Mouse (Mus musculus) urinary bladder, postnatal 4 days (tissue): ENCODE measurements around the gene Nudt3.
"Not testable (repeated sequence)": the region's sequence is repeated elsewhere in the genome, so short reads cannot be mapped to it uniquely, and the experiment has no call there.

Experiments used
- DNase-seq, 2 experiments: peaks; one replicate each; pipeline ENCODE4 v3.0.0; 2021 to 2022; ENCODE audit warnings: low spot score in 2 of 2

Gene Nudt3

GRCm38 (mm10) chr17:27635575-27635903 is 12.2 kb upstream of the Nudt3 start:
- not testable (repeated sequence) for DNase-seq

GRCm38 (mm10) chr17:27634871-27635574 is 11.7 kb upstream of the Nudt3 start, which contains the start of gene RPS10-NUDT3:
RPS10-NUDT3 (minus strand) TSS chr17:27635222.
- peak; percentile 88 to 90 for DNase-seq

DNA sequence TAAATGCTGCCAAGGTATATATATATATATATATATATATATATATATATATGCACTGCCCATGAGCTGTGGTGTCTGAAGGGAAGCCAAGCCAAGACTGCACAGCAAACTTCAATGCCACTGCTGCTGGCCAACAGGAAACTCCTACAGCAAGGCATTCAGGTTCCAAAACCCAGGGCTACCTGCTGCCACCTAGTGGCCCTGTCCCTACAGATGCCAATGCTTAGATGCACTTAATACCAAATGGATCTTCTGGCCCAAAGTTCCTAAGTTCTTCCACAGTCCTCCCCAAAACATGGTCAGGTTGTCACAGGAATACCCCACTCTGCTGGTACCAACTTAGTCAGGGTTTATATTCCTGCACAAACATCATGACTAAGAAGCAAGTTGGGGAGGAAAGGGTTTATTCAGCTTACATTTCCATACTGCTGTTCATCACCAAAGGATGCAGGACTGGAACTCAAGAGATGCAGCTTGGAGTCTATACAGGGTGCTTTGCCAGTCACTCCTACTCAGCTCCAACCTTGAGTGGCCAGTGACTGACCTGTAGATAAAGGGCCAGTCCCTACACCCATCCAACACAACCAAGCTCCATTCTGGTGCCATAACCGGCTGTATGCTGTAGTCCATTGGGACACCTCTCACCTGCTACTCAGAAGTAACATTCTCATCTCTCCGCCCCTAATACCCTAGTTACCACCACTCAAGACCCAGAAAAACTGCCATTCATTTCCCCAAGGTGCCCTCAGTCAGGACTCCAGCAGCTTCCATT is 6.1 kb upstream of the Nudt3 start:
- DNase-seq: peak; percentile 58 to 81

DNA sequence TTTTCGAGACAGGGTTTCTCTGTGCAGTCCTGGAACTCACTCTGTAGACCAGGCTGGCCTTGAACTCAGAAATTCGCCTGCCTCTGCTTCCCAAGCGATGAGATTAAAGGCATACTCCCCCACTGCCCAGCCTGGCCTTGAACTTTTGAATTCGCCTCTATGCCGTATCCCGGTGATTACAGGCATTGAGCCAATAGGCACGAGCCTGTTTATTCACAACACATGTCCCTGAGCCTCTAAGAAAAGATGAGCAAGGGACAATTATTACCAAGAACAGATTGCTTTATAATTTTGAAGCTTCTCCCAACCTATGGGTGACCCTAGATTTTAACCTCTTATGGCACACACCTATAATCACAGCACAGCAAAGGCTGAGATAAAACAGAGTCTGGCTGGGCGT is 5.1 kb upstream of the Nudt3 start:
- DNase-seq: no peak

DNA sequence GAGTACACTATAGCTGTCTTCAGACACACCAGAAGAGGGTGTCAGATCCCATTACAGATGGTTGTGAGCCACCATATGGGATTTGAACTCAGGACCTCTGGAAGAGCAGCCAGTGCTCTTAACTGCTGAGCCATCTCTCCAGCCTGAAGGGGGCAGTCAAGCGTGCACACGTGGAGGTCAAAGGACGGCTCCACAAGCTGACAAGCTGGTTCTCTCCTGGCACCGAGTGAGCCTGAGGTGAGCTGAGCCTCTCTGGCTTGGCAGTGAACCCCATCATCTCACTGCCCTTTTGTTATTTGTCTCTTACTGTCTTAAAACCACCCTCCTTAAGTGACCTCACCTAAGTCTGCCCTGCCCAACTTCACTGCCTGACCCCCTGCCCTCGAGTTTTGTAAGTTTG is 4.2 kb upstream of the Nudt3 start:
- DNase-seq: no peak

- no peak for DNase-seq
Measured at GRCm38 (mm10) chr17:27626681-27627080, 3.4 kb upstream of the Nudt3 start.

- no peak for DNase-seq
Measured at GRCm38 (mm10) chr17:27625455-27626251, 2.4 kb upstream of the Nudt3 start.

GRCm38 (mm10) chr17:27622611-27623359 is 510 bp downstream of the Nudt3 start:
- DNase-seq: peak; percentile 32 to 65

- no peak for DNase-seq
Measured at GRCm38 (mm10) chr17:27621705-27622531, 1.4 kb downstream of the Nudt3 start.

GRCm38 (mm10) chr17:27621161-27621560 is 2.1 kb downstream of the Nudt3 start:
- DNase-seq: no peak

- no peak for DNase-seq
Measured at GRCm38 (mm10) chr17:27615388-27615787, 7.9 kb downstream of the Nudt3 start.

DNA sequence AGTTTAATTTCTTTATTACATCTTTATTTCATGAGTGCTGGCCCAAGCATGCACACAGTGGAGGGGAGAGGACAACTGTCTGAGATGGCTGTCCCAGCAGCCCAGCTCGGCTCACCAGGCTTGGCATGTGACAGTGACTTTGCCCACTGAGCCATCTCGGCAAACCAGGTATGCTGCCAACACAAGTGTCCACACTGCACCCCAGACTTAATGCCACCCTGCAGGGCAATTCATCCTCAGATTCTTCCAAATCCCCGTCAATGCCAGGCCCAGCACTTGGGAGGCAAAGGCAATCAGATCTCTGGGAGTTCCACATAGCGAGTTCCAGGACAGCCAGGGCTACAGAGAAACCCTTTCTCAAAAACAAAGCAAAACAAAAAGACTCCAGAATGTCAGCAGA is 10.3 kb downstream of the Nudt3 start:
- DNase-seq: no peak

DNA sequence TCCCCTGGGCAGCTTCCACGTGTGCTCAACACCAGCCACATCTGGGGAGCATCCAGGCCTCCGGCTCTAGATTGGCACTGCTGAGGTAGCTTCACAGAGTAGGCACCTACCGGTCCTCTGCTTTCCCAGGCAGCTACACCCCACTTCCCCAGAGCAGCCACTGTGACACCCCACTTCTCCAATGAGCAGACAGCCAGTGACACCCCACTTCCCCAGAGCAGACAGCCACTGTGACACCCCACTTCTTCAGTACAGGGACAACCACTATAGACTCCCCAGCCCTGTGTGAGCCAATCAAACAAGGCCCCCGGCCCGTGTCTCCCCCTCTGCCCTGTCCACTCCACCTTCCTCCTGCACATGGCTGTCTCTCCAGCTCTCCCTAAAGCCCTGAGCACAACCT is 11.3 kb downstream of the Nudt3 start:
- no peak for DNase-seq

- DNase-seq: no peak
Measured at GRCm38 (mm10) chr17:27611519-27611884, 11.8 kb downstream of the Nudt3 start.

DNA sequence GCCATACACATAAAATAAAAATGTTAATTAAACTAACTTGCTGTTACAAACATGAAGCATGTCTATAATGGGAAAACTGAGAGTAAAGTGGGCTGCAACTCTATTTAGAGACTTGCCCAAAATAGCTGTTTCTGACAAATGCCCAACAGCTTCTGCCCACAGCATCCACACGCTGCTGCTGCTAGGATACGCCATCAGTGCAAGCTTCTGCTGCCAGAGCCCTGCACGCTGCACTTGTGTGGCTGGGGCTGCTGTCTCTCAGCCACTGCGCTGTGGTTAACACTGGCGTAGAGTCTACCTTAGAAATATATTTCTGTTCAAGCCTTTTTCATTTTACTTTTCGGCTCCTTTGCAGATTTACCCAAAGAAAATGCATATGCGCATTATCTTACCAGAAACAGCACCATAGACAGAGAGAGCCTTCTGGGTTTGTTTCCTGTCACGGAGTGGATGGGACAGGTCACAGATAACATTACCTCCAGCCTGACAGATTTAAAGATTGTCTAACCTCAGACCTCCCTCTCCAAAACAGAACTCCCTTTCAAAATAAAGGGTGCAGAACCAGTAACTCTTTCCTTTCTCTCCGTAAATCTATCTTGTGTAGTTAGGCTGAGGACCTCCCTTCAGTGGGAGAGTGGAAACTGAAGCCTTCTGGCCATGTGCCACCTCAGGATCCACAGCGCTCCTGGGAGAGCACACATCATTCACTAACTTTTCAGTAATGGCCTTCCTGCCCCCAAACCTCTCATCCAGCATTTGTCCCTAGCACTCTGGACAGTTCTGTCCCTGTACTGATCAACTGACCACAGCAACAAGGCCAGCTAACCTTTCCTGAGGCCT is 12.4 kb downstream of the Nudt3 start:
- no peak for DNase-seq

DNA sequence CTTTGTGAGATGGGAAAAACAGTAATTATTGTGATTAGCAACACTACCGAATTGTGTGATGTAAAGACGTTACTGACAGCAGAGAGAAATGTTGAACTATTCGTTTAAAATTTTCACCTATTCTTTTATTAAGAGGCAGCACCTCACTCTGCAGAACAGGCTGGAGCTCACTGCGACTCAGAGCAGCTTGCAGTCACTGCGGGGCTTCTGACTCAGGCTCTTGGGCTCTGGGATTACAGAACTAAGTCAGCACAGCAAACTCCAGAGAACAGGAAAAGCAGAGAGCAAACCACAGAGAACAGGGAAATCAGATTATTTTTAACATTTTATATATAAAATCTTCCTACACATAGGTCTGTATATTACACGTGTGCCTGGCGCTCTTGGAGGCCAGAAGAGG is 13.7 kb downstream of the Nudt3 start:
- DNase-seq: no peak

DNA sequence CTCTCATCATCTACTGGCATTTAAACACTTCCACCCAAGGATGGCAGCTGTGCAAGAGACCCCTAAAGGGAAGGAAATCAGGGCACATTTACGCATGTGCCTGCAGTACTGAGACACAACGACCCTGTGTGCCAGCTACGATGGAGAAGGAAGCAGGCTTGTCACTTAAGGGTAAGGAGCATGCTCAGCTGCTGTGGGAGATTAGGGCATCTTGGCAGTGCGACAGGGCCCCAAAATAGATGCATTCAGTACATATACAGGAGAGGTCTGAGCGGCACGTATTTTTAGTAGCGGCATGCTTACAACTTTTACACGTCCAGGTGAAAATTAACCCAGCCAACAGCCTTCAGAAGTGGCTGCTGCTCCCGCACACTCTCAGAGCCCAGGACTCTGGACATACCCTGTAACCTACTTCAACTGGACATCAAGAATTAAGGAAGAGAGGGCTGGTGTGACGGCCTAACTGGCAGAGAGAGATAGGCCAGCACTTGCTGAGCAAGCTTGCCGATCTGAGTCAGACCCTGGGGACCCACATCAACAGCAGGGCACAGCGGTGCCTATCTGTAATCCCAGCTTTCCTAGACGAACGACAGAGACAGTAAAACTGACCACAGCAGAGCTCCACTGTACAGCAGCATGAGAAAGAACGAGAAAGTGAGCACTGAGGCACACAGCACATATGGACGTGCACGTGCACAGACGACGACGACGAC is 19.6 kb downstream of the Nudt3 start:
- DNase-seq: no peak

DNA sequence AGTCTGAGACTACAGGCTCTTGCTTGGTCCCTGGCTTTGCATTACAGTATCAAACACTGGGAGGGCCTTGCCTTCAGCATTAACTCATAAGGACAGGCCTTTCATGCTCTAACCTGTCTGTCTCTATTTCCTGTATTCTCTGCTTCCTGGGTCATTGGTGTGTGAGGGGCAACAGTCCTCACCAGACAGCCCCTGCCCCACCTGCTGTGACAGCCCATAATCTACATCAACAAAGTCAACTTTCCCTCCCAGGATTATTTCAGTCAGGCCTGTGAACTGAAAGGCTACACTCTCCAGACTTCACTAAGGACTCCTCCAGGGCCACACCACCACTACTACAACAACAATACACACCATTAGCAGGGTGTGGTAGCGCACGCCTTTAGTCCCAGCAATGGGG is 20.3 kb downstream of the Nudt3 start:
- DNase-seq: no peak

DNA sequence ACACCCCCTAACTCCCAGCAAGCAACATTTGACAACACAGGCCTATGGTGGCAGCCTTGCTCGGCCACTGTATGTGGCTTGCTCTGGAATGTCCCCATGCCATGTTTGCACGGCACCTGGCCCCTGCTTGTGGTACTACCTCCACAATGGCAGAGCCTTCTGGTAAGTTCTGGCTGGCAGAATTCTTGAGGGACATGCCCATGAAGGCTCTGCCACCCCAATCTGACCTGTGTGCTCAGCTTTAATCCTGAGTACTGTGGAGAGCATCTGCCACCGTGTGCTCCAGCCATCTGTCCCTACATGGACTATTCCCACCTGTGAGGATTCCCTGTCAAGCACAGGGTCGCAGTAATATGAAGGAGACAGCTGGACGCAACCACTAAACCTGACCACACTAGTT is 22.4 kb downstream of the Nudt3 start:
- no peak for DNase-seq
